Mouse (Mus musculus): ENCODE data around the gene Grcc10.

Gene Grcc10

DNA sequence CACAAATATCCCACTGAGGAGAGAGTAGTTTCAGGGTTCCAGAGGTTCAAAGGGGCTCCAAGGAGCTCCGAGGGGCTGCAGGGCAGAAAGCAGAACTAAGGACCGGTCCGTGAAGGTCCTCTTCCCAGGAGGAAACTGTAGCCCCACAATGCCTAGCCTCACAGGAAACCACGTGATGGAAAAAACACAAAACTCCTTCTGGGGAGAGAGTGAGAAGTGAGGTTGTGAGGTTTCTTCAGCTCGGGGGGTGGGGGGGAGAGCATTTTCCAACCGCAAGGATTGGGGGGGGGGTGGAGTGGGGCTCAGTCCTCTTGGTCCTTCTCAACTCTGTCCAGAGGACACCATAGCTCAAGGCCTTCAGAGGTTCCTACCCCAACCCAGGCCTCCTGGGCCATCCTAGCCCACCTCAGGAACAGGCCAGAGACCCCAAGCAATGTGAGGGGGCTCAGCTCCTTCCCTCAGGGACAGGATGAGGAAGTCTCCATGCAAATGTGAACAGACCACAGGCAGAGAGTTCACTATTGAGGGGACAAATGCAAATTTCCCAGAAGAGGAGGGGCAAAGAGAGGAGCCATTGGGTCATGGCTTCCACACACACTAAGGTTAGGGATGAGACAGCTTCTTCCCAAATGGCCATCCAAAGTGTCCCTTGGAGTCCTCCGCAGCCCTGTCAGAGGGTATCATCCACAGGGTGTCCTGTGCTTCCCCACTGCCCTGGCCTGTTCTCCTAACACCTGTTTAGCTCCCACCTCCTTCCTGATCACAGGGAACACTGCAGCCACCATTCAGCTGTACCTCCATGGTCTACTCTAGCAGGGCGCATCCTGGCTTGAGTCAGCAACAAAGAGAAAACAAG, 11.1 kb downstream of the Grcc10 start:
- DNase-seq, result no peak

DNA sequence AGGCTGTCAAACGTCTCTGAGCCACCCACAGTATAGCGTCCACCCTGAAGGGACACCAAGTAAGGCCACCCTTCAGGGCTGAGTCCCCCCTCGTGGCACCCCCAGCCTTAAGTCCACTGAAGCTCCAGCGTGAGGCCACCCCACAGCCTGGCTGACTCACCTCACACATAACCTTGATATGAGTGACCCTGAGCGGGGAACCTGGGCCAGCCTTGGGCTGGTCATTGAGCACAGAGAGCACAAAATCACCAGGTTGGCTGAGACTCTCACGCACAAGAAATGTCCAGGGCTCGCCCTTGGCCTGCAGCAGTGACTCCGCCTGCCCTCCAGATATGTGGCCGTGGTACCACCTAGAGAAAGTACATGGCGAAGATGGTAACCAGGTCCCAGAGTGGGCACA, 12.6 kb downstream of the Grcc10 start:
- no peak for DNase-seq

- DNase-seq, result no peak
Observed at GRCm38 (mm10) chr6:124724472-124724871, 16.7 kb downstream of the Grcc10 start.

- DNase-seq, result no peak
Observed at GRCm38 (mm10) chr6:124723541-124723940, 17.6 kb downstream of the Grcc10 start.

GRCm38 (mm10) chr6:124722876-124723473, 18.2 kb downstream of the Grcc10 start:
- no peak for DNase-seq

DNA sequence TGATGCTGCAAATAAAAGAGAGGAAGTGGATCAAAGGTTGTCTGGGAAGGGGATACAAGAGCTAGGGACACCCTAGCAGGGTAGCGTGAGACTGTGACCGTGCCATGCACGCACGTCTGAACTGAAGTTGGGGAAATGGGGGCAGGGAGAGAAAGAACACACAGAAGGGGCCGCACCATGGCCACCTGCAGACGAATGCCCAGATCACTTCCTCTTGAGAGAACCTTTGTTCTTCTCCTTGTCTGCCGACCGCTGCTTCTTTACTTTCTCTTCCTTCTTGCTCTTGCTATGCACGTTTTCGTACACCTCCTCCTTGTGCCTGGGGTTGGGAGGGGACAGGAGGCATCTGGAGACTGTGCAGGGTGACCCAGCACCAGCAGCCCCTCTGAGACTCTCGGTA, 20.3 kb downstream of the Grcc10 start:
- DNase-seq, result no peak

GRCm38 (mm10) chr6:124719354-124719978, 21.7 kb downstream of the Grcc10 start:
- no peak for DNase-seq

GRCm38 (mm10) chr6:124718703-124719102, 22.5 kb downstream of the Grcc10 start:
- peak; percentile 87 for DNase-seq

DNA sequence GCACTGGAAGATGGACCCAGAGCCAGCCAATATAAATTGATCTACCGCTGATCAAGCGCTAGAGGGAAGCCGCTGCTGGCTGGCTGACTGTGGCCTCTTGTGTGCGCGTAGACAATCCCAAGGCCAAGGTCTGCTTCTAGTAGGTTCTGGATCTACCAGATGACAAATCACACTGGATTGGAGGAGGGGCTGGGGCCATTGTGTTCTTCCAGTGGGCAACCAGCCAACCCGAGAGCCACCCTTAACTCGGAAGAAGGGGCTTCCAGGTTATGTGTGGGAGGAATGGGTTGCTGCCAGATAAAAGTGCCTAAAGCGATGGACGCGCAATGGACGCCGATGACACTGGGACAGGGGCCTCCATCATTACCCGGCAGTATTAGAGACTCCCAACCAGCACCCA, 23.2 kb downstream of the Grcc10 start:
- DNase-seq, result no peak

GRCm38 (mm10) chr6:124716864-124717490, 24.2 kb downstream of the Grcc10 start:
- peak; percentile 62 for DNase-seq

- no peak for DNase-seq
Observed at GRCm38 (mm10) chr6:124712918-124713317, 28.3 kb downstream of the Grcc10 start.

- DNase-seq, result peak; percentile 99
Observed at GRCm38 (mm10) chr6:124711824-124712782, 29.1 kb downstream of the Grcc10 start, which contains the start of the genes Emg1 and Phb2. Gene Emg1 (minus strand): TSS chr6:124712178. Gene Phb2 (plus strand): TSS chr6:124712336.

DNA sequence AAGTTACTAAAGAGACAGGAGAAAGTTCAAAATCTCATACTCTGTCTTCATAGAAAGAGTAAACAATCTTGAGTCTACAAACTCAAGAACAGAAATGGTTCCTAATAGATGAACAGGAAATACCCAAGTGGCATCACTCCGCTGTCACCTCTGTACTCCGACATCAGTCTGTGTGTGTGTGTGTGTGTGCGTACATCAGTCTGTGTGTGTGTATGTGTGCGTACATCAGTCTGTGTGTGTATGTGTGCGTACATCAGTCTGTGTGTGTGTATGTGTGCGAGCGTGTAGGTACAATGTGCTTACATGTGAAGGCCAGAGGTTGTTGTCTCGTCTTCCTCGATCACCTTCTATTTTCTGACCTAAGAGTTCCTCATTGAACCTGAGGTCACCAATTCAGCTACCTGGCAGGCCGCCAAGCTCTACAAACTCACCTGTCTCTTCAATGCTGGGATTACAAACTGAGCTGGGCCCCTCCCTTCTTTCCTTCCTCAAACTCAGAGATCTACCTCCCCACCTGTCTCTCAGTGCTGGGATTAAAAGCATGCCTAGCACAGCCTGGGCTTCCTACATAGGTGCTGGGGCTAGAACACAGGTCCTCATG, 32.8 kb downstream of the Grcc10 start:
- no peak for DNase-seq

DNA sequence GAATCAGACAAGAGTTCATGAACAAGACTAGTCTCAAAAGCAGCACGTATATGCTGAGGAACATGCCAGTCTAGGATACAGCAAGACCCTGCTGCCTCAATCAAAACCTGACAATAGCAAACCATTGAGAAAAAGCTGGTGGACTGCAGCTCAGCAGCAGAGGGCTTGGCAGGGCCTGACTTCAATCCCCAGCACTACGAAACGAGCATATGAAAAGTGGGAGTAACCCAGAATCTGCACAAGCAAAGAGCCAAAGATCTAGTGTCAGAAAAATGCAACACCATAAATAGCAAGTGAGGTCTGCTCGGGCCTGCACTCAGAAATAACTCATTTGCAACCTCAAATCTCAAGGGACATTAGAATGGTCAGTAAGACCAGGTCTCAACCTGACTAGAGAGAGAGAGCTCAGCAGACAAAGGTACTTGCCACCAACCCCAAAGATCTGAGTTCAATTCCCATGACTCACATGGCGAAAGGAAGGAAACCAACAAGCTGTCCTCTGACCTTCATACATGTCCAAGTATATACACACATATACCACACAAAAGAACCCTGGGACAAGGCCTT, 35.0 kb downstream of the Grcc10 start:
- DNase-seq, result no peak

DNA sequence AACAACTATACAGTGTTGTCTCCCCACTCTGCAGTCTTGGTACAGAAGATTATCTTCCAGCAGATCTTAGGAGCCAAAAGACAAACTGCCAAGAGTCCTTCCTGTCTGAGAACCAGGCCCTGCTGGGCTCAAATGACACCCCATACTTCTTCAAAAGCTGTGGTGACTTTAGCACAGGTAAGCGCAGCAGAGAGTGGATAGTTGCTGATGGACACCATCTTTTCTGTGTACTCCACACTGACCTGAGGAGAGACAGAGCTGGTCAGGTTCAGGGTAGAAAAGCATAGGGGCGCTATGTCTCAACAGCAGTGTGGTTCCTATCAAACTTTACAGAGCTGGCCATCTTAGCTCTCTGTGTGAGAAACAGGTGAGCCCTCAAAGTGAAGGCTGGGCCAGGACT, 36.8 kb downstream of the Grcc10 start:
- no peak for DNase-seq

- DNase-seq, result no peak
Observed at GRCm38 (mm10) chr6:124703789-124704188, 37.4 kb downstream of the Grcc10 start.

DNA sequence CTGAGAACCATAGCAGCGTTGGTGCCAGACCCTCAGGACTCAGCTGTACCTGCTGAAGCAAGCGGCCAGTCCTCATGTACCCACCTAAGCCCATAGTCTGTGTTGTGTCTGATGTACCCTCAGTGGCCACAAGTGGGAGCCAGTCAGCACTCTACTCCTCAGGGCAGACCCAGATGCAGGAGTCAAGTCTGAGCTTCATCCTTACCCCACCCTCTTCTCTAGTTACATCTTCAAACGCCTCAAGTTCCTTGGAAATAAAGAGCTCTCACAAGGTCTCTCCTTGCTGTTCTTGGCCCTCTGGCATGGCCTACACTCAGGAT, 38.4 kb downstream of the Grcc10 start:
- peak; percentile 84 for DNase-seq

DNA sequence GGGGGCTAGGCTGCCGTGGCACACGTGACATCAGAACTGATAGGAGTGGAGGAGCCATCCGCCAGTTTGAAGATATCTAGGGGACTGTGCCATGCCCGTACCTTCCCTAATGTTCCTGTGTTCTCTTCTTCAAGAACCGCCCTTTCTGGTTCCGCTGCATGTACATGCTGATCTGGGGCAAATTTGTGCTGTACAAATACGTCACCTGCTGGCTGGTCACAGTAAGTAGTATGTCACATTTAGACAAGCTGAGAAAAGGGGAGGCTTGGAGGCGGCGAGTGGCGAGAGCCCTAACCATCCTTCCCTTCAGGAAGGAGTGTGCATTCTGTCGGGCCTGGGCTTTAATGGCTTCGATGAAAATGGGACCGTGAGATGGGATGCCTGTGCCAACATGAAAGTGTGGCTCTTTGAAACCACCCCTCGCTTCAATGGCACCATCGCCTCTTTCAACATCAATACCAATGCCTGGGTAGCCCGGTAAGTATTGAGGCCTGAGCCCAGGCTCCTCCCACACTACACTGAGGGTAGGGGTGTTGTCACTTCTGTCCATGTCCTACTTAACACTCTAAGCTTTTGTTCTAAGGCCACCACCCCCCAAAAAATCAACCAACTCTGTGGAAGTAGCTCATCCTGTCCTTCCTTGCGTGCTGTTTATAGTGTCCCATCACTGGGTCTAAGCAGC, 38.9 kb downstream of the Grcc10 start:
- no peak for DNase-seq

- no peak for DNase-seq
Observed at GRCm38 (mm10) chr6:124701338-124701737, 39.8 kb downstream of the Grcc10 start.

DNA sequence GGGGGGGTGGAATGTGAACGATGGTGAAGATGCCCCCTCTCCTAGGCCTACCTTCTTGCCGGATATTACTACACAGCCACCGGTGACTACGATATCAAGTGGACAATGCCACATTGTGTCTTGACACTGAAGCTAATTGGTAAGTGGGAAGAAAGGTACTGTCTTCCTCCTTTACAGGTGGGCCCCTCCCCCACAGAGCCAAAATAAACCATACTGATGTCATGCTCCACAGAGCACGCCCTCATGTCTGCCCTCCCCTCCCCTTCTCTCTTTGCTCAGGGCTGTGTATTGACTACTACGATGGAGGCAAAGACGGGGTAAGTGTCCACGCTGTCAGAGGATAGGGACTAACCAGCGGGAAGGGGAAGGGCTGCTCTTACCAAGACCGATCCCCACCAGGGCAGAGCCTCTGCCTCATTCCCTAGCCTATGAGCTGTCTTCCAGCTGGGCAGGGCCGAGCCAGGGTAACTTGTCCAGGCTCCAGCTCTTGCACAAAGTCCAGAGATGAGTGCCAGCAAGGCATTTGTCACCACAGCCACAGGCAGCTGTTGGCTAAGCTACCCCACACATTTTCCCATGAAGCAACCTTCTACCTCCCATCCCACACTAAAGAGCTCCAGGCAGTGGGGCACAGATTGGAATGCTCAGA, 41.1 kb downstream of the Grcc10 start:
- peak; percentile 82 for DNase-seq

Data from lung, postnatal 10 days (tissue).